Mouse (Mus musculus) bone marrow macrophage, adult 2 months (primary cell): Measurements from ENCODE around the gene Map2k4.

Experiments
- CTCF ChIP-seq: IDR thresholded peaks from 2 replicates; pipeline ENCODE4 v1.5.1; 2012; ENCODE audit warnings: low read depth, mild to moderate bottlenecking, low read length, moderate library complexity
- POLR2A ChIP-seq: IDR thresholded peaks from 2 replicates; pipeline ENCODE4 v1.6.1; 2012; ENCODE audit warnings: mild to moderate bottlenecking, low read depth, low read length, borderline replicate concordance

DNA sequence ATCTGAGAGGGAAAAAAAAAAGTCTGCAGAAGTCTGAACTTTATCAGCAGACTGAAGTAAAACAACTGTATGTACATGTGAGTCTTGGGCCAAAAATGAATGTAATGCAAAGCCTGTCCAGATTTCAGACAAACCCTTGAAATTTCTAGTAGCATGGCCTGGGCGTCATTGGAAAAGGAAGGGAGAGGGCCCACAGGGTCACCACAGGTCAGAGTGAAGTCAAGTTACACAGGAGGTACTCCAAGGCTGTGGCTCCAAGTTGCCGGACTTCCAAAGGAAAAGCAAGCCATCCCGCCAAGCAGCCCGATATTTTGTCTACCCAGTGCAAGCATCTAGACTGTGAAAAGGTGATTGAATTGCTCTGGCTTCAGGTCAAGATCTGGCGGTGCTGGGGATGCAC, 141.8 kb downstream of the Map2k4 start:
- TF ChIP-seq CTCF (no peak), POLR2A (no peak)
